ENCODE assay signal across 31 mouse cellular contexts in the genomic region with DNA sequence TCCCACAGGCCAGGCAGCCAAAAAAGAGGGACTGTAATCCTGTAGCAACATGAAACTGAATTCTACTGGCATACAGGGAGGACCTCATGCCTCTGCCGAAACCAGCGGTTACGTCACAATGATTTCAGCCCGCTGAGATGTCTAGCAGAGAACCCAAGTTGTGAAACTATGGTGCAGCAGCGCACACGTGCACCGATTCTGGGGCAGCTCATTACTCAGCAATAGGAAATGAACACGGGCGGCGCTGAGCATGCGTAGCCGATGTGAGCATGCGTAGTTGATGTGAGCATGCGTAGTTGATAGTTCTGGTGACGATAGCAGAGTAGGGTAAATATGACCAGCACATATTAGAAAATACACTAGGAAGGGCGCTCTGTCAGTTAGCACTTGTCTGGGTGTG. TPM values are rescaled to one million over a fixed set of nuclear protein-coding genes. Genes with fewer than 3 reads are reported as not detected.
DNase-seq lines count a peak whose midpoint lies in the region; ATAC-seq and TF ChIP-seq lines count a peak whose summit lies in the region.
"Had no signal": no experiment of that assay in that cellular context is flagged by ENCODE, and none has a peak within 500 bp of the region (broad histone marks: within the 10 kb centered on the region; RNA-seq: fewer than 3 reads in every experiment).

No protein-coding gene starts in this region.

- no peaks in the 10 kb centered on the region for H3K79me2 ChIP-seq in CH12.LX (replicated peaks; ENCODE audit: control insufficient read depth, extremely low read depth, insufficient read depth, poor library complexity, severe bottlenecking)

- TF ChIP-seq RAD21 in CH12.LX (IDR thresholded peaks at IDR 0.05; ENCODE audit: low read depth, low read length) = no peak

- no peak overlapping the region for H3K27ac ChIP-seq in liver, postnatal 0 days (ENCODE audit: low read depth)
- H3K27ac ChIP-seq in liver, embryonic 12.5 days = no peak overlapping the region
- H3K27ac ChIP-seq in CH12.LX (ENCODE audit: insufficient read depth, low read depth) = no peak overlapping the region
- H3K27ac ChIP-seq in heart, embryonic 11.5 days (ENCODE audit: low read depth, low read length) = no peak overlapping the region
- H3K27ac ChIP-seq: forebrain, embryonic 10.5 days; forebrain, embryonic 15.5 days; heart, embryonic 15.5 days; intestine, embryonic 15.5 days; kidney, postnatal 0 days; liver, embryonic 15.5 days; midbrain, embryonic 13.5 days; neural tube, embryonic 15.5 days had no signal

- peaks cover 4% of the 10 kb centered on the region for H3K4me1 ChIP-seq in liver, postnatal 0 days (ENCODE audit: insufficient read depth)
- peaks cover 9% of the 10 kb centered on the region; the same call in 1 of the 2 replicates for H3K4me1 ChIP-seq in liver, embryonic 12.5 days
- peaks cover 3 to 8% of the 10 kb centered on the region in 2 experiments; a peak in 2 of 4 replicates for H3K4me1 ChIP-seq in CH12.LX (ENCODE audit: control insufficient read depth in 1 of 2, insufficient read depth in 2 of 2)
- H3K4me1 ChIP-seq in heart, embryonic 11.5 days (ENCODE audit: control insufficient read depth, insufficient read depth, low read length) = peaks cover 7% of the 10 kb centered on the region; the same call in 1 of the 2 replicates
- H3K4me1 ChIP-seq: embryonic facial prominence, embryonic 12.5 days; intestine, embryonic 15.5 days; liver, embryonic 15.5 days had no signal

- no peak overlapping the region for H3K4me2 ChIP-seq in liver, postnatal 0 days (ENCODE audit: low read depth, low read length)
- H3K4me2 ChIP-seq in liver, embryonic 12.5 days = no peak overlapping the region
- 0 out of 2 replicates have a peak overlapping the region, but pooled peaks have one; percentile 12 for H3K4me2 ChIP-seq in CH12.LX (ENCODE audit: insufficient read depth, low read depth, poor library complexity, severe bottlenecking)
- no peak overlapping the region for H3K4me2 ChIP-seq in heart, embryonic 11.5 days
- H3K4me2 ChIP-seq: embryonic facial prominence, embryonic 12.5 days; forebrain, embryonic 15.5 days; heart, embryonic 15.5 days; intestine, embryonic 15.5 days; liver, embryonic 15.5 days; midbrain, embryonic 13.5 days; neural tube, embryonic 15.5 days had no signal

- dilution Hi-C loops in CH12.LX (cut with MboI; ENCODE audit: extremely low pct_ligation_motif_present, extremely low pct_unique_long_range_greater_than_20kb, low sequenced_read_pairs) = no loop called here

- no peaks in the 10 kb centered on the region for H3K9me3 ChIP-seq in liver, postnatal 0 days (ENCODE audit: low read length)
- H3K9me3 ChIP-seq in liver, embryonic 12.5 days (replicated peaks) = no peaks in the 10 kb centered on the region
- no peaks in the 10 kb centered on the region for H3K9me3 ChIP-seq in CH12.LX (replicated peaks; ENCODE audit: low read length)
- H3K9me3 ChIP-seq in heart, embryonic 11.5 days (replicated peaks; ENCODE audit: control insufficient read depth, low read length) = no peaks in the 10 kb centered on the region
- H3K9me3 ChIP-seq: embryonic facial prominence, embryonic 12.5 days; forebrain, embryonic 10.5 days; forebrain, embryonic 15.5 days; heart, embryonic 15.5 days; intestine, embryonic 15.5 days; liver, embryonic 15.5 days; midbrain, embryonic 13.5 days; neural tube, embryonic 15.5 days had no signal

- H3K4me3 ChIP-seq in liver, postnatal 0 days (ENCODE audit: low read depth, low read length) = no peak overlapping the region
- no peak overlapping the region for H3K4me3 ChIP-seq in liver, embryonic 12.5 days
- H3K4me3 ChIP-seq in CH12.LX (replicated peaks in 1 of 3; ENCODE audit: low read depth in 2 of 3, low read length in 2 of 3, poor library complexity in 1 of 3) = no peak overlapping the region
- H3K4me3 ChIP-seq in heart, embryonic 11.5 days (ENCODE audit: low read depth, low read length) = no peak overlapping the region
- H3K4me3 ChIP-seq: embryonic facial prominence, embryonic 12.5 days; forebrain, embryonic 10.5 days; forebrain, embryonic 15.5 days; heart, embryonic 15.5 days; intestine, embryonic 15.5 days; liver, embryonic 15.5 days; midbrain, embryonic 13.5 days; neural tube, embryonic 15.5 days had no signal

- in situ Hi-C loops in CH12.LX (cut with MboI; ENCODE audit: low pct_ligation_motif_present, low pct_unique_long_range_greater_than_20kb, low sequenced_read_pairs) = no loop called here

- peak; percentile 46 for DNase-seq in liver, postnatal 0 days
- no peak for DNase-seq in CH12.LX (ENCODE audit: extremely low read depth)
- peak; percentile 34 to 45 for DNase-seq in monocyte, adult 2 months (ENCODE audit: low read depth in 1 of 2, low spot score in 2 of 2)
- no peak for DNase-seq in urinary bladder, postnatal 36 days (ENCODE audit: low spot score in 2 of 2)
- DNase-seq: adrenal gland, postnatal 10 days; cerebellum, adult 11 months; cerebellum, adult 9-10 months; cerebellum, postnatal 36 days; embryo, embryonic 11 days; kidney, adult 8-10 months; layer of hippocampus, postnatal 36 days; left cerebral cortex, postnatal 4 days; lung, postnatal 14 days; right cerebral cortex, postnatal 25 days; spleen, adult 18-20 months; thymus, adult 2 months; thymus, postnatal 36 days had no signal

- no peak for TF ChIP-seq POLR2A in CH12.LX (IDR thresholded peaks at IDR 0.05; ENCODE audit: low read depth, low read length)

- no peaks in the 10 kb centered on the region for H3K36me3 ChIP-seq in liver, postnatal 0 days (replicated peaks; ENCODE audit: insufficient read depth, low read length)
- H3K36me3 ChIP-seq in liver, embryonic 12.5 days = no peaks in the 10 kb centered on the region
- H3K36me3 ChIP-seq in CH12.LX (replicated peaks in 1 of 2; ENCODE audit: control insufficient read depth in 1 of 2, insufficient read depth in 1 of 2, low read length in 1 of 2) = no peaks in the 10 kb centered on the region
- H3K36me3 ChIP-seq in heart, embryonic 11.5 days (ENCODE audit: control insufficient read depth, insufficient read depth, low read length) = no peaks in the 10 kb centered on the region
- H3K36me3 ChIP-seq: embryonic facial prominence, embryonic 12.5 days; forebrain, embryonic 10.5 days; heart, embryonic 15.5 days; intestine, embryonic 15.5 days; liver, embryonic 15.5 days had no signal

- H3K9ac ChIP-seq in liver, postnatal 0 days (replicated peaks) = no peak overlapping the region
- no peak overlapping the region for H3K9ac ChIP-seq in liver, embryonic 12.5 days
- H3K9ac ChIP-seq in CH12.LX (ENCODE audit: insufficient read depth, low read depth) = no peak overlapping the region
- no peak overlapping the region for H3K9ac ChIP-seq in heart, embryonic 11.5 days (ENCODE audit: low read depth, low read length)
- H3K9ac ChIP-seq: embryonic facial prominence, embryonic 12.5 days; forebrain, embryonic 15.5 days; heart, embryonic 15.5 days; intestine, embryonic 15.5 days; liver, embryonic 15.5 days; midbrain, embryonic 13.5 days; neural tube, embryonic 15.5 days had no signal

- TF ChIP-seq EP300 in liver, postnatal 0 days (IDR thresholded peaks at IDR 0.05; ENCODE audit: low read depth) = no peak
- TF ChIP-seq EP300 in CH12.LX (IDR thresholded peaks at IDR 0.05; ENCODE audit: low read length) = no peak

- peak; percentile 58 for ATAC-seq in liver, postnatal 0 days
- ATAC-seq in liver, embryonic 12.5 days = no peak
- ATAC-seq in common myeloid progenitor, adult 5-6 weeks (replicated peaks; ENCODE audit: low read depth, poor library complexity, severe bottlenecking) = peak; percentile 75
- ATAC-seq in heart, embryonic 11.5 days (replicated peaks; ENCODE audit: insufficient number of reproducible peaks, low FRiP score, low TSS enrichment) = no peak
- ATAC-seq: forebrain, embryonic 15.5 days; hindbrain, embryonic 16.5 days; intestine, embryonic 15.5 days; midbrain, embryonic 13.5 days had no signal

- no peak for TF ChIP-seq CTCF in liver, postnatal 0 days (IDR thresholded peaks at IDR 0.05; ENCODE audit: low read depth)
- no peak for TF ChIP-seq CTCF in CH12.LX (conservative IDR thresholded peaks at IDR 0.05 in 1 of 2, IDR thresholded peaks at IDR 0.05 in 1 of 2; ENCODE audit: low read depth in 2 of 2, low read length in 2 of 2)

- no peaks in the 10 kb centered on the region for H3K27me3 ChIP-seq in liver, postnatal 0 days (ENCODE audit: insufficient read depth, low read length)
- H3K27me3 ChIP-seq in liver, embryonic 12.5 days (replicated peaks) = no peaks in the 10 kb centered on the region
- H3K27me3 ChIP-seq in CH12.LX (replicated peaks) = no peaks in the 10 kb centered on the region
- no peaks in the 10 kb centered on the region for H3K27me3 ChIP-seq in heart, embryonic 11.5 days (ENCODE audit: control insufficient read depth, insufficient read depth, low read length)
- H3K27me3 ChIP-seq: embryonic facial prominence, embryonic 12.5 days; forebrain, embryonic 15.5 days; heart, embryonic 15.5 days; intestine, embryonic 15.5 days; liver, embryonic 15.5 days; midbrain, embryonic 13.5 days had no signal

- WGBS in liver, postnatal 0 days (ENCODE audit: insufficient replicate concordance) = 77% methylated on average over 16 of the region's 16 CpGs
- WGBS in liver, embryonic 12.5 days (ENCODE audit: insufficient replicate concordance) = 84% methylated on average over 16 of the region's 16 CpGs
- 94% methylated on average over 16 of the region's 16 CpGs for WGBS in heart, embryonic 11.5 days (ENCODE audit: insufficient replicate concordance)

TF ChIP-seq in CH12.LX, 34 proteins besides CTCF, POLR2A, EP300 and RAD21 (continues in another document):
- TF ChIP-seq KAT2A (IDR thresholded peaks at IDR 0.05; ENCODE audit: insufficient replicate concordance, low read length) = no peak
- no peak for TF ChIP-seq ZC3H11A (IDR thresholded peaks at IDR 0.05; ENCODE audit: low read depth, low read length)
- no peak for TF ChIP-seq ZNF384 (IDR thresholded peaks at IDR 0.05; ENCODE audit: low read depth, low read length)
- TF ChIP-seq MAX (IDR thresholded peaks at IDR 0.05; ENCODE audit: low read length) = peak; percentile 65
- TF ChIP-seq RCOR1 (conservative IDR thresholded peaks at IDR 0.05; ENCODE audit: low read depth, low read length) = no peak
- peak; percentile 94 for TF ChIP-seq BHLHE40 (IDR thresholded peaks at IDR 0.05; ENCODE audit: low read depth, low read length)
- no peak for TF ChIP-seq UBTF (IDR thresholded peaks at IDR 0.05; ENCODE audit: low read depth, low read length)
- TF ChIP-seq ELF1 (IDR thresholded peaks at IDR 0.05; ENCODE audit: low read depth, low read length) = peak; percentile 22; the same call in 1 of the 2 replicates
- TF ChIP-seq GABPA (IDR thresholded peaks at IDR 0.05; ENCODE audit: insufficient replicate concordance, low read depth, low read length) = no peak

RNA-seq across cellular contexts. Expression of gene Pcnx2, which starts 52.8 kb away (rescaled TPM):
- 0.04 and 0.05 TPM in 2 replicates for polyA plus RNA-seq in liver, postnatal 0 days (2015; fragmentation: Nextera tagmentation; extraction: Ambion mirVana)
- polyA plus RNA-seq in liver, embryonic 12.5 days (2016; fragmentation: Nextera tagmentation; extraction: Ambion mirVana) = 0.38 and 0.53 TPM in 2 replicates
- total RNA-seq in CH12.LX (2012; rRNA removed) (not detected in 2 replicates), CH12.LX (2014; rRNA removed) (not detected in 2 replicates)
- not detected in 2 replicates for polyA plus RNA-seq in CH12.LX (2012; ENCODE audit: insufficient read length, low read depth)
- total RNA-seq in common myeloid progenitor, adult 5-6 weeks (2017) = 0.15 TPM in 1 of 2 replicates, not detected in the other
- polyA plus RNA-seq in heart, embryonic 11.5 days (2014; fragmentation: Nextera tagmentation; extraction: Ambion mirVana) = 0.06 and 0.27 TPM in 2 replicates
- total RNA-seq: megakaryocyte-erythroid progenitor cell, adult 5-6 weeks had no signal

Comparison
In these comparisons a context has a peak if more than half of its experiments do, and no peak if none do; other contexts are left out.
1. ATAC-seq: peak in liver, postnatal 0 days (single experiment) and common myeloid progenitor, adult 5-6 weeks (single experiment); none in liver, embryonic 12.5 days (single experiment) and heart, embryonic 11.5 days (single experiment).
2. DNase-seq: peak in liver, postnatal 0 days (single experiment) and monocyte, adult 2 months (2 of 2); none in CH12.LX (single experiment) and urinary bladder, postnatal 36 days (0 of 2).